Mouse (Mus musculus) midbrain, embryonic 11.5 days (tissue): ENCODE measurements around the gene Il12rb1. TPM values are rescaled to one million over a fixed set of nuclear protein-coding genes. Genes with fewer than 3 reads are reported as not detected.

ENCODE experiments used
- ATAC-seq: fragments of 200-750 bp; cut with Nextera tagmentation; 2 replicates; pipeline ENCODE4 v1.8.0; 2017; ENCODE audit warnings: moderate TSS enrichment, moderate library complexity; ENCODE audit not compliant: low FRiP score
- DNase-seq: peaks from one replicate; pipeline ENCODE4 v3.0.0; 2015; ENCODE audit warnings: low spot score; ENCODE audit errors: missing footprints
- H3K27ac ChIP-seq: fragments of 300-500 bp; sonication (generic); 2 replicates; pipeline ENCODE4 v1.5.1; 2014; ENCODE audit warnings: low read depth, low read length
- H3K27me3 ChIP-seq: fragments of 300-500 bp; sonication (generic); 2 replicates; pipeline ENCODE4 v1.6.1; 2014; ENCODE audit warnings: mild to moderate bottlenecking, low read length, moderate library complexity, mixed read lengths; ENCODE audit not compliant: control insufficient read depth, insufficient read depth
- H3K36me3 ChIP-seq: fragments of 300-500 bp; sonication (generic); 2 replicates; pipeline ENCODE4 v1.6.1; 2014; ENCODE audit warnings: mild to moderate bottlenecking, low read length, moderate library complexity, mixed read lengths; ENCODE audit not compliant: control insufficient read depth, insufficient read depth
- H3K4me1 ChIP-seq: fragments of 300-500 bp; sonication (generic); 2 replicates; pipeline ENCODE4 v1.6.1; 2014; ENCODE audit warnings: low read length; ENCODE audit not compliant: control insufficient read depth, insufficient read depth
- H3K4me2 ChIP-seq: fragments of 300-500 bp; sonication (generic); 2 replicates; pipeline ENCODE4 v1.6.1; 2014; ENCODE audit warnings: mild to moderate bottlenecking, moderate library complexity
- H3K4me3 ChIP-seq: fragments of 300-500 bp; sonication (generic); 2 replicates; pipeline ENCODE4 v1.5.1; 2014; ENCODE audit warnings: low read depth, low read length
- H3K9ac ChIP-seq: fragments of 300-500 bp; sonication (generic); 2 replicates; pipeline ENCODE4 v1.6.1; 2014; ENCODE audit warnings: low read length
- H3K9me3 ChIP-seq: fragments of 300-500 bp; sonication (generic); 2 replicates; pipeline ENCODE4 v1.6.1; 2016; ENCODE audit warnings: low read length; ENCODE audit not compliant: control insufficient read depth
- WGBS: fragments of 180-500 bp; shearing (Covaris S2); extraction: QIAGEN DNeasy Blood & Tissue Kit; methylation state at CpG from one replicate; pipeline ENCODE4 v1.1.7; 2014; 5-methylcytosine and 5-hydroxymethylcytosine counted together
- polyA plus RNA-seq: library from polyadenylated mRNA; unstranded; fragments of >200 nt; fragmentation: Nextera tagmentation; extraction: Ambion mirVana; gene quantifications from 2 replicates; pipeline ENCODE4 v1.2.1, GENCODE M21; 2014

The Il12rb1 gene
- polyA plus RNA-seq, 1 experiment from 2014 or later, result 0.38 TPM

DNA sequence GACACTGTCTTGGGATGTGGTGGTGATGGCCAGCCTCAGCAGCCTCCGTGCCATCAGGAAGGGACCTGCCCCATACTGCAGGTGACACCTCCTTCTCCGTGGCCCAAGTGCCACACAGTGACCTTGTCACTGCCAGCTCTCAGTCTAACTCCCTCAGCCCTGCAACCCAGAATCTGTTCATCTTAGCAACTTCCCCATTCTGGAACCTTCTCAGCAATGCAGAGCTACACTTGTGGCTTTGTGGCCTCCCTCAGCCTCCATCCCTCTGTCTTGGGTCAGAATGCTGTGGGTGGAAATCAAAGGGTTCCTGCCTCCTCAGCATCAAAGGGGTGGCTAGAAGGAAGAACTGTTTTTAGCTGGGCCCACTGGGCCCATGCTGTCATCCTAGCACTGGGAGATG is 45.6 kb downstream of the Il12rb1 start:
- no peak overlapping the region for H3K4me2 ChIP-seq
- no peak overlapping the region for H3K9ac ChIP-seq
- H3K27me3 ChIP-seq, result no peaks in the 10 kb centered on the region; the same call in 1 of the 2 replicates
- H3K4me3 ChIP-seq, result no peak overlapping the region
- ATAC-seq, result no peak
- WGBS, result 78% methylated on average over 2 of the region's 2 CpGs
- H3K4me1 ChIP-seq, result peaks cover 28% of the 10 kb centered on the region
- no peak overlapping the region for H3K27ac ChIP-seq
- H3K9me3 ChIP-seq, result no peaks in the 10 kb centered on the region
- no peaks in the 10 kb centered on the region; the same call in 1 of the 2 replicates for H3K36me3 ChIP-seq
- no peak for DNase-seq

GRCm38 (mm10) chr8:70856028-70856427 is 47.8 kb downstream of the Il12rb1 start:
- Histone ChIP-seq H3K4me3 (no peak overlapping the region), H3K4me1 (peaks cover 28% of the 10 kb centered on the region), H3K27ac (no peak overlapping the region), H3K9ac (no peak overlapping the region), H3K36me3 (no peaks in the 10 kb centered on the region; the same call in 1 of the 2 replicates), H3K4me2 (no peak overlapping the region), H3K27me3 (no peaks in the 10 kb centered on the region; the same call in 1 of the 2 replicates), H3K9me3 (no peaks in the 10 kb centered on the region)
- ATAC-seq (no peak), DNase-seq (no peak)
- 67% methylated on average over 5 of the region's 5 CpGs for WGBS

- ATAC-seq (peak; percentile 83), DNase-seq (peak; percentile 91)
- peak overlapping the region; percentile 40 for H3K4me3 ChIP-seq
- no peaks in the 10 kb centered on the region; the same call in 1 of the 2 replicates for H3K36me3 ChIP-seq
- no peaks in the 10 kb centered on the region for H3K9me3 ChIP-seq
- H3K4me1 ChIP-seq, result peaks cover 28% of the 10 kb centered on the region
- H3K4me2 ChIP-seq, result peak overlapping the region; percentile 81
- peaks cover 2% of the 10 kb centered on the region; the same call in 1 of the 2 replicates for H3K27me3 ChIP-seq
- H3K9ac ChIP-seq, result peak overlapping the region; percentile 61
- H3K27ac ChIP-seq, result no peak overlapping the region
- WGBS, result 9% methylated on average over 29 of the region's 33 CpGs
These were observed 48.4 kb downstream of the Il12rb1 start for GRCm38 (mm10) chr8:70856541-70857197.

DNA sequence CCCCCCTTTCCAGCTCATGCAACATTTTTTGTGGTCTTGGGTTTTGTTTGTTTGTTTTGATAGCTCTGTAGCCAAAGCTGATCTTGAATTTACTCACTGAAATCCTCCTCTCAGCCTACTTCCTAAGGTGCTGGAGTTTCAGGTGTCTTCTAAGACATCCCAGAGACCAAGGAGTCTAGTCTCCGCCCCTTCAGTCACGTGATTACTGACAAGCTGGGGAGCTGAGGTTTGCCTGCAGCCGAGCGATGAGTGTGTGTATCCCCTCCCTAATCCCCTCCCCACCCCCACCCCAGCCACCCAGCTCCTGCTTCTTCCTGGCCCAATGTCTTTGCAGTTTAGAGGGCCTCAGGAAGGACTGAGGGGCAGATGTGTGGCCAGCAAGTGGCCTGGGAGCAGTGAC is 49.3 kb downstream of the Il12rb1 start:
- H3K4me3 ChIP-seq, result no peak overlapping the region
- no peak for DNase-seq
- no peaks in the 10 kb centered on the region for H3K9me3 ChIP-seq
- H3K4me1 ChIP-seq, result peaks cover 33% of the 10 kb centered on the region
- H3K4me2 ChIP-seq, result no peak overlapping the region
- peaks cover 9% of the 10 kb centered on the region; the same call in 1 of the 2 replicates for H3K27me3 ChIP-seq
- peak overlapping the region; percentile 33 for H3K9ac ChIP-seq
- H3K36me3 ChIP-seq, result no peaks in the 10 kb centered on the region; the same call in 1 of the 2 replicates
- peak overlapping the region; percentile 5; the same call in 1 of the 2 replicates for H3K27ac ChIP-seq
- 4% methylated on average over 4 of the region's 4 CpGs for WGBS
- peak; percentile 17; the same call in 1 of the 2 replicates for ATAC-seq

GRCm38 (mm10) chr8:70862824-70863641 is 54.8 kb downstream of the Il12rb1 start, which contains the start of gene Kcnn1:
TSS of gene Kcnn1 (minus strand) at chr8:70863258.
- 1% methylated on average over 55 of the region's 55 CpGs for WGBS
- peak within 1 kb of the TSS; percentile 97 for H3K27ac ChIP-seq
- H3K9me3 ChIP-seq, result no peaks in the 10 kb centered on the region
- peak within 1 kb of the TSS; percentile 98 for H3K4me2 ChIP-seq
- ATAC-seq (peak; percentile 7), DNase-seq (peak; percentile 96)
- H3K9ac ChIP-seq, result peak within 1 kb of the TSS; percentile 90
- peaks cover 2% of the 10 kb centered on the region; the same call in 1 of the 2 replicates for H3K36me3 ChIP-seq
- peaks cover 12% of the 10 kb centered on the region; the same call in 1 of the 2 replicates for H3K27me3 ChIP-seq
- peak within 1 kb of the TSS; percentile 62 for H3K4me3 ChIP-seq
- H3K4me1 ChIP-seq, result peaks cover 48% of the 10 kb centered on the region

GRCm38 (mm10) chr8:70863956-70864711 is 55.9 kb downstream of the Il12rb1 start:
- H3K27me3 ChIP-seq, result peaks cover 12% of the 10 kb centered on the region; the same call in 1 of the 2 replicates
- H3K9me3 ChIP-seq, result no peaks in the 10 kb centered on the region
- peak overlapping the region; percentile 62 for H3K4me3 ChIP-seq
- peak overlapping the region; percentile 97 for H3K27ac ChIP-seq
- under 1% methylated on average over 46 of the region's 46 CpGs for WGBS
- peaks cover 4% of the 10 kb centered on the region; the same call in 1 of the 2 replicates for H3K36me3 ChIP-seq
- peak overlapping the region; percentile 98 for H3K4me2 ChIP-seq
- ATAC-seq (no peak), DNase-seq (peak; percentile 96)
- peak overlapping the region; percentile 90 for H3K9ac ChIP-seq
- peaks cover 47% of the 10 kb centered on the region for H3K4me1 ChIP-seq

DNA sequence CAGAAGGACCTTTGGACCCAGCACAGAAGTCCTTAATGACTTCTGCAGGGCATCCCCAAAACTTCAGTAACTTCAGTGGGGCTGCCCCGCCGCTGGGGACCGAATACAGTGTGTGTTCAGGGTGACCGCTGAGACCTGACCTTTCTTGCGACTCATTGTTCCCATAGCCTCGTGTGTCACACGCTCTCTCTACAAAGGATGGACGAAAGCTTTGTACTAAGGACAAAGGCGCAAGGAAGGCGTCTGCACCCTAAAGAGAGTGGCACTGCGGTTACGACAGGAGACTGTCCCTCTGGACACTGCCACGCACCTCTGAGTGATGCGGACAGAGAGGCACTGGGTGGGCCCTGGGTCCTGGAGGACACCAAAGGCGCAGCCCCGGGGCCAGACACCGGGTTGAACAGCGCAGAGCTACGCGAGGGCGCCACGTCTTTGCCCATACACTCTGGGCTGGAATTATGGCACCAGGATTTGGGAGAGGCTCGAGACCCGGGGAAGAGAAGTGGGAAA is 56.5 kb downstream of the Il12rb1 start:
- Histone ChIP-seq H3K27me3 (peaks cover 12% of the 10 kb centered on the region; the same call in 1 of the 2 replicates), H3K9me3 (no peaks in the 10 kb centered on the region), H3K36me3 (peaks cover 4% of the 10 kb centered on the region; the same call in 1 of the 2 replicates), H3K27ac (peak overlapping the region; percentile 97), H3K4me1 (peaks cover 49% of the 10 kb centered on the region), H3K4me2 (peak overlapping the region; percentile 98), H3K4me3 (peak overlapping the region; percentile 62), H3K9ac (peak overlapping the region; percentile 90)
- DNase-seq (peak; percentile 97), ATAC-seq (peak; percentile 33)
- WGBS, result under 1% methylated on average over 24 of the region's 24 CpGs

- WGBS, result under 1% methylated on average over 46 of the region's 46 CpGs
- Histone ChIP-seq H3K36me3 (peaks cover 4% of the 10 kb centered on the region; the same call in 1 of the 2 replicates), H3K4me1 (peaks cover 49% of the 10 kb centered on the region), H3K4me3 (peak overlapping the region; percentile 62), H3K9me3 (no peaks in the 10 kb centered on the region), H3K27ac (peak overlapping the region; percentile 97), H3K27me3 (peaks cover 12% of the 10 kb centered on the region; the same call in 1 of the 2 replicates), H3K9ac (peak overlapping the region; percentile 90), H3K4me2 (peak overlapping the region; percentile 98)
- DNase-seq (peak; percentile 100), ATAC-seq (peak; percentile 85)
These were observed 57.2 kb downstream of the Il12rb1 start for GRCm38 (mm10) chr8:70865350-70866000.
